Mouse (Mus musculus) c-Kit-negative CD71-positive TER-119-positive erythroid progenitor cells, embryonic 14.5 days (primary cell): ENCODE data around the gene Rars.

Experiments
- DNase-seq: peaks from one replicate; pipeline ENCODE4 v3.0.0-alpha.2; 2013; ENCODE audit warnings: low read depth, low spot score

The Rars gene

GRCm38 (mm10) chr11:35769746-35770437, 64.4 kb downstream of the Rars start:
- DNase-seq = peak; percentile 64

GRCm38 (mm10) chr11:35769188-35769745, 65.0 kb downstream of the Rars start, which contains the start of gene Pank3:
TSS of gene Pank3 (plus strand) at chr11:35769484.
- DNase-seq = peak; percentile 67

- no peak for DNase-seq
Observed at GRCm38 (mm10) chr11:35766845-35767244, 67.5 kb downstream of the Rars start.

GRCm38 (mm10) chr11:35760627-35761003, 73.7 kb downstream of the Rars start:
- no peak for DNase-seq

GRCm38 (mm10) chr11:35760001-35760626, 74.2 kb downstream of the Rars start:
- DNase-seq = no peak
